Mouse (Mus musculus): ENCODE measurements around the gene Hmgb2. TPM values are rescaled to one million over a fixed set of nuclear protein-coding genes. Genes with fewer than 3 reads are reported as not detected.

The Hmgb2 gene
- polyA plus RNA-seq, 1 experiment from 2014 or later = 94.8 TPM

- Histone ChIP-seq H3K4me1 (ENCODE audit: insufficient read depth, low read depth, low read length) (no peaks in the 10 kb centered on the region), H3K9ac (replicated peaks; ENCODE audit: low read depth) (no peak overlapping the region), H3K27me3 (replicated peaks; ENCODE audit: insufficient read depth, low read length) (no peaks in the 10 kb centered on the region), H3K4me2 (replicated peaks; ENCODE audit: low read depth, low read length) (no peak overlapping the region), H3K4me3 (ENCODE audit: low read depth, low read length) (no peak overlapping the region), H3K27ac (ENCODE audit: low read length) (no peak overlapping the region), H3K36me3 (ENCODE audit: insufficient read depth, low read length) (no peaks in the 10 kb centered on the region), H3K9me3 (ENCODE audit: low read length) (no peaks in the 10 kb centered on the region)
- 96% methylated on average over 4 of the region's 4 CpGs for WGBS
- DNase-seq (ENCODE audit: low spot score) (no peak), ATAC-seq (no peak)
- no peak for TF ChIP-seq CTCF (IDR thresholded peaks at IDR 0.05)
- no peak for TF ChIP-seq EP300 (IDR thresholded peaks at IDR 0.05)
These were observed 21.4 kb downstream of the Hmgb2 start for GRCm38 (mm10) chr8:57533106-57533505.

DNA sequence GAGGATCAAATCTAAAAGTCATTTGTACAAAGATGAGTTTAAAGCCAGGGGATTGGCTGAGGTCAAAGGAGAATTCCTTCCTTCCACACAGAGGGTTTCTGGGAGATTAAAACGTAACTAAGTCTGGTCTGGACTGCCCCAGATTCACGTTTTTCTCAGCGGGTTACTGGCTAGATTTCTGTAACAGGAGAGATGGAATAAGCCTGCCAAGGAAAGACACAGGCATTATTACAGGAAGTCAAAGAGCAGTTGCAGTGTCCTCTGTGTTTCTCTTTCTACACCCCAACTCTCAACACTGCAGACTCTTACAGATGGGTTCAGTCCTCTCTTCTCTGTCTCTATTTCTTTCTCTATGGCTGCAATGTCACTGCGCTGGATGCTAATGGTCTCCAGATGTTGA, 22.8 kb downstream of the Hmgb2 start:
- Histone ChIP-seq H3K9me3 (ENCODE audit: low read length) (no peaks in the 10 kb centered on the region), H3K27ac (ENCODE audit: low read length) (no peak overlapping the region), H3K27me3 (replicated peaks; ENCODE audit: insufficient read depth, low read length) (no peaks in the 10 kb centered on the region), H3K4me1 (ENCODE audit: insufficient read depth, low read depth, low read length) (no peaks in the 10 kb centered on the region), H3K4me2 (replicated peaks; ENCODE audit: low read depth, low read length) (no peak overlapping the region), H3K36me3 (ENCODE audit: insufficient read depth, low read length) (no peaks in the 10 kb centered on the region), H3K4me3 (ENCODE audit: low read depth, low read length) (no peak overlapping the region), H3K9ac (replicated peaks; ENCODE audit: low read depth) (no peak overlapping the region)
- TF ChIP-seq EP300 (IDR thresholded peaks at IDR 0.05) (no peak), CTCF (IDR thresholded peaks at IDR 0.05) (no peak)
- no peak for ATAC-seq
- WGBS = 80% methylated on average over 4 of the region's 4 CpGs
- DNase-seq (ENCODE audit: low spot score) = no peak

DNA sequence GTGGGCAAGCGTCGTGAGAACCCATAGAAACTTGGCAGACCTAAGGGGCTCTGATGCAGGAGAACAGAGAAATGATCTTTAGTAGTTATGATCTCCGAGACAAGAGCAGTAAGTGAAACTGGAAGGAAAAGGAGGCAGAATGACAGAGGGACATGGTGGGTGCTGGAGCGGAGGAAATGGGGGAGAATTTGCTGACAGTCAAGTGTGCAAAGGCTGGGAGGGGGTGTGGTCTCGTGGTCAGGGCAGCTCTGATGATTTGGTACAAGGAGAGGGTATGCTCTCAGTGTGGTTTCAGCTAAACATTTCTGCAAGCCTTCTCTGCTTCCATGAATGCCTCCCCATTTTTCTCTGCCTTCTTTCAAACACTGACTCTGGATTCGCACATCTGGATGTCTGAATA, 24.5 kb downstream of the Hmgb2 start:
- DNase-seq (ENCODE audit: low spot score) (no peak), ATAC-seq (no peak)
- no peak overlapping the region for H3K9ac ChIP-seq (replicated peaks; ENCODE audit: low read depth)
- H3K4me2 ChIP-seq (replicated peaks; ENCODE audit: low read depth, low read length) = no peak overlapping the region
- WGBS = 89% methylated on average over 6 of the region's 6 CpGs
- no peak overlapping the region for H3K4me3 ChIP-seq (ENCODE audit: low read depth, low read length)
- H3K27me3 ChIP-seq (replicated peaks; ENCODE audit: insufficient read depth, low read length) = no peaks in the 10 kb centered on the region
- no peak overlapping the region for H3K27ac ChIP-seq (ENCODE audit: low read length)
- H3K9me3 ChIP-seq (ENCODE audit: low read length) = no peaks in the 10 kb centered on the region
- no peak for TF ChIP-seq EP300 (IDR thresholded peaks at IDR 0.05)
- TF ChIP-seq CTCF (IDR thresholded peaks at IDR 0.05) = no peak
- no peaks in the 10 kb centered on the region for H3K4me1 ChIP-seq (ENCODE audit: insufficient read depth, low read depth, low read length)
- no peaks in the 10 kb centered on the region for H3K36me3 ChIP-seq (ENCODE audit: insufficient read depth, low read length)

- Histone ChIP-seq H3K27ac (ENCODE audit: low read length) (no peak overlapping the region), H3K4me1 (ENCODE audit: insufficient read depth, low read depth, low read length) (no peaks in the 10 kb centered on the region), H3K9me3 (ENCODE audit: low read length) (no peaks in the 10 kb centered on the region), H3K36me3 (ENCODE audit: insufficient read depth, low read length) (no peaks in the 10 kb centered on the region), H3K9ac (replicated peaks; ENCODE audit: low read depth) (no peak overlapping the region), H3K4me2 (replicated peaks; ENCODE audit: low read depth, low read length) (no peak overlapping the region), H3K4me3 (ENCODE audit: low read depth, low read length) (no peak overlapping the region), H3K27me3 (replicated peaks; ENCODE audit: insufficient read depth, low read length) (no peaks in the 10 kb centered on the region)
- TF ChIP-seq CTCF (IDR thresholded peaks at IDR 0.05) = no peak
- no peak for TF ChIP-seq EP300 (IDR thresholded peaks at IDR 0.05)
- no peak for DNase-seq (ENCODE audit: low spot score)
- 78% methylated on average over 7 of the region's 7 CpGs for WGBS
- no peak for ATAC-seq
These were observed 26.9 kb downstream of the Hmgb2 start for GRCm38 (mm10) chr8:57538601-57539000.

- no peak overlapping the region for H3K27ac ChIP-seq (ENCODE audit: low read length)
- H3K4me2 ChIP-seq (replicated peaks; ENCODE audit: low read depth, low read length) = no peak overlapping the region
- H3K4me3 ChIP-seq (ENCODE audit: low read depth, low read length) = no peak overlapping the region
- WGBS = 39% methylated on average over 12 of the region's 12 CpGs
- no peak; the same call in 1 of the 2 replicates for ATAC-seq
- H3K36me3 ChIP-seq (ENCODE audit: insufficient read depth, low read length) = no peaks in the 10 kb centered on the region
- no peak overlapping the region for H3K9ac ChIP-seq (replicated peaks; ENCODE audit: low read depth)
- H3K27me3 ChIP-seq (replicated peaks; ENCODE audit: insufficient read depth, low read length) = no peaks in the 10 kb centered on the region
- no peaks in the 10 kb centered on the region for H3K4me1 ChIP-seq (ENCODE audit: insufficient read depth, low read depth, low read length)
- peak; percentile 81 for DNase-seq (ENCODE audit: low spot score)
- H3K9me3 ChIP-seq (ENCODE audit: low read length) = no peaks in the 10 kb centered on the region
- TF ChIP-seq CTCF (IDR thresholded peaks at IDR 0.05) = peak; percentile 82
- TF ChIP-seq EP300 (IDR thresholded peaks at IDR 0.05) = no peak
These were observed 28.6 kb downstream of the Hmgb2 start for GRCm38 (mm10) chr8:57540110-57540838.

DNA sequence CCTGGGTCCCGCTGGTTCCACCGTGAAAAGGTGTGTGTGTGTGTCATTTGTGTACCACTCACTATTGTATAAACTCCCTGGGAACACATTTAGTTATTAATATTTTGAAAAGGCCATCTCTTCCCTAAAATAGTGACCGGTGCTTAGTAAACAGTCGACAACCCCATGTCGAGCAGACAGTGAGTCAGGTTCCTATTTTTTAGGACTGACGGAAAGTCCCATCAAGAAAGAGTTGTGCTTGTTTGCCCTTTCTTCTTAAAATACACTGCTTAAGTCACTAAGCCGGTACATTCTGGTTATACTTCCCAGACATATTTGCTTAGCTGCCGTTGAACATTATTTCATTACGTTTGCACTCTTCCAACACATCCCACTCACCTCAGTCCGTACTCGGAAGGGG, 29.2 kb downstream of the Hmgb2 start:
- no peak for DNase-seq (ENCODE audit: low spot score)
- no peak overlapping the region for H3K4me3 ChIP-seq (ENCODE audit: low read depth, low read length)
- WGBS = 74% methylated on average over 11 of the region's 11 CpGs
- no peak overlapping the region for H3K4me2 ChIP-seq (replicated peaks; ENCODE audit: low read depth, low read length)
- H3K27ac ChIP-seq (ENCODE audit: low read length) = no peak overlapping the region
- H3K36me3 ChIP-seq (ENCODE audit: insufficient read depth, low read length) = no peaks in the 10 kb centered on the region
- TF ChIP-seq CTCF (IDR thresholded peaks at IDR 0.05) (no peak), EP300 (IDR thresholded peaks at IDR 0.05) (no peak)
- H3K27me3 ChIP-seq (replicated peaks; ENCODE audit: insufficient read depth, low read length) = no peaks in the 10 kb centered on the region
- H3K4me1 ChIP-seq (ENCODE audit: insufficient read depth, low read depth, low read length) = no peaks in the 10 kb centered on the region
- no peak for ATAC-seq
- no peak overlapping the region for H3K9ac ChIP-seq (replicated peaks; ENCODE audit: low read depth)
- H3K9me3 ChIP-seq (ENCODE audit: low read length) = no peaks in the 10 kb centered on the region
